Mouse (Mus musculus) bone marrow macrophage, adult 2 months (primary cell): ENCODE results near the gene Car14.

ENCODE experiments used
- CTCF ChIP-seq: IDR thresholded peaks from 2 replicates; pipeline ENCODE4 v1.5.1; 2012; ENCODE audit warnings: low read depth, mild to moderate bottlenecking, low read length, moderate library complexity
- POLR2A ChIP-seq: IDR thresholded peaks from 2 replicates; pipeline ENCODE4 v1.6.1; 2012; ENCODE audit warnings: mild to moderate bottlenecking, low read depth, low read length, borderline replicate concordance

GRCm38 (mm10) chr3:95943226-95943625 lies 38.7 kb upstream of the Car14 start:
- TF ChIP-seq CTCF, result no peak
- TF ChIP-seq POLR2A, result no peak
